Mouse (Mus musculus) liver, embryonic 11.5 days (tissue): ENCODE data around the gene Mcoln3. TPM values are rescaled to one million over a fixed set of nuclear protein-coding genes. Genes with fewer than 3 reads are reported as not detected.

Experiments
- ATAC-seq: fragments of 200-750 bp; cut with Nextera tagmentation; replicated peaks from 2 replicates; pipeline ENCODE4 v1.8.0; 2017; ENCODE audit warnings: moderate number of reproducible peaks, mild to moderate bottlenecking, moderate TSS enrichment, moderate library complexity; ENCODE audit not compliant: low FRiP score
- DNase-seq: peaks from one replicate; pipeline ENCODE4 v3.0.0-alpha.2; 2017; ENCODE audit warnings: low spot score
- H3K27ac ChIP-seq: fragments of 300-500 bp; sonication (generic); 2 replicates; pipeline ENCODE4 v1.5.1; 2014; ENCODE audit warnings: mild to moderate bottlenecking, low read depth, low read length, control low read depth
- H3K27me3 ChIP-seq: fragments of 300-500 bp; sonication (generic); replicated peaks from 2 replicates; pipeline ENCODE4 v1.6.1; 2014; ENCODE audit warnings: low read length, mixed read lengths; ENCODE audit not compliant: control insufficient read depth, insufficient read depth
- H3K36me3 ChIP-seq: fragments of 300-500 bp; sonication (generic); 2 replicates; pipeline ENCODE4 v1.6.1; 2014; ENCODE audit warnings: mild to moderate bottlenecking, low read length, moderate library complexity, mixed read lengths; ENCODE audit not compliant: control insufficient read depth, insufficient read depth
- H3K4me1 ChIP-seq: fragments of 300-500 bp; sonication (generic); replicated peaks from 2 replicates; pipeline ENCODE4 v1.6.1; 2014; ENCODE audit warnings: low read length, mixed read lengths; ENCODE audit not compliant: control insufficient read depth, insufficient read depth
- H3K4me2 ChIP-seq: fragments of 300-500 bp; sonication (generic); 2 replicates; pipeline ENCODE4 v1.6.1; 2014; ENCODE audit warnings: mild to moderate bottlenecking, control low read depth, moderate library complexity
- H3K4me3 ChIP-seq: fragments of 300-500 bp; sonication (generic); 2 replicates; pipeline ENCODE4 v1.5.1; 2014; ENCODE audit warnings: low read depth, low read length, control low read depth
- H3K9ac ChIP-seq: fragments of 300-500 bp; sonication (generic); 2 replicates; pipeline ENCODE4 v1.6.1; 2014; ENCODE audit warnings: low read depth, low read length, control low read depth
- H3K9me3 ChIP-seq: fragments of 300-500 bp; sonication (generic); 2 replicates; pipeline ENCODE4 v1.6.1; 2016; ENCODE audit warnings: low read length, inconsistent platforms, mixed read lengths; ENCODE audit not compliant: control insufficient read depth
- WGBS: fragments of 180-500 bp; shearing (Covaris S2); extraction: QIAGEN DNeasy Blood & Tissue Kit; methylation state at CpG from one replicate; pipeline ENCODE4 v1.1.7; 2014; 5-methylcytosine and 5-hydroxymethylcytosine counted together
- polyA plus RNA-seq: library from polyadenylated mRNA; unstranded; fragments of >200 nt; fragmentation: Nextera tagmentation; extraction: Ambion mirVana; gene quantifications from 2 replicates; pipeline ENCODE4 v1.2.1, GENCODE M21; 2014

The Mcoln3 gene
- polyA plus RNA-seq, 1 experiment from 2014 or later, result 1.9 TPM

DNA sequence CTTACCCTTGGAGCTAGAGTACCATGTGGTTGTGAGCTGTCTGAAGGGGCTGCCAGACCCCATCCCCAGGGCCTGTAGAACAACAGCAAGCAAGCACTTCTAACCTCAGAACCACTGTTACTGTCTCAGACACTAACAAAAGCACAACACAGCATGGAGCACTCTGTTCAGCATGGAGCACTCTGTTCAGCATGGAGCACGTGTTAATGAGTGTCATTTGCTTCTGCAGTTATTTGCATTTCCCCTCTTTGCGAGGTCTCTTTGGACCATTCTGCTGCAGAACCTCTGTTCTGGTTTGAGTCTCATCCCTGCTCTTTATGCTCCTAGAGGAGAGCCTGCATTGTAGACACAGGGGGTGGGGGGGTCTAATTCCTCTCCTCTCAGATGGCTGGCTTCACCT is 35.7 kb downstream of the Mcoln3 start:
- H3K4me2 ChIP-seq, result no peak overlapping the region
- H3K4me1 ChIP-seq, result no peaks in the 10 kb centered on the region
- DNase-seq, result no peak
- WGBS, result 80% methylated on average over 2 of the region's 2 CpGs
- H3K9me3 ChIP-seq, result no peaks in the 10 kb centered on the region
- no peak overlapping the region for H3K27ac ChIP-seq
- ATAC-seq, result no peak
- no peaks in the 10 kb centered on the region for H3K36me3 ChIP-seq
- no peak overlapping the region for H3K9ac ChIP-seq
- no peak overlapping the region for H3K4me3 ChIP-seq
- 0 out of 2 replicates have a peak, but pooled peaks cover 3% of the 10 kb centered on the region for H3K27me3 ChIP-seq

DNA sequence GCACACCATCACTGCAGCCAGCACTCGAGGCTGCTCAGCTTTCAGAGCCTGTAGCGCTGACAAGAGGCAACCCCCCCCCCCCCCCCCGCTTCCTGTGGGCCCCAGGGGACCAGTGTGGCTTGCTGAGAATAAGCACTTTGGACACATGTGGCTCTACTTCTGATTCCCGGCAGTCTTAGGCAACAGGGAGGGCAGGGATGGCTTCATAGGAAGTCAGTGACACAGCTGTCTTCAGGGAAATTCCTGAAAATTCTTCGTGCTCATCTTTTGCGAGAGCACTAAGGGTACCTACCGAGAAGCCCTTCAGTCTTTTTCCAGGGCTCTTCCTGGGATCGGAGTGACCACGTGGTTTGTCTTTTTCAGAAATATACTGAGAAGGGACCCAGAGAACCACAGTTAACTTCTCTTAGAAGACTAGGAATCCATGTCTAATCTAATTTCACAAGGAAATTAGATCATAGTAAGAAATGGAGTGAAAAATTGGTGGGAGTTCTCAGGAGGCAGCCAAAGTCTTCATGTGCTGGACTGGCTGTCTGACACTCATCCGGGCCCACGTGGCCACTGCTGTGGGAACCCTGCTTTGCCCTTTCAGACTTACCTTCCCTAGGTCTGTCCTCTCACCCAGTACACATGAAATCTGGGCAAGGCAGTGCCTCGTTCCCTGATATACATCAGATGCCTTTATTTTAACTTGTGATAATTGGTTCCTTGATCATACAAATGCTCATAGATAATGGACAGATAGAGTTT is 36.8 kb downstream of the Mcoln3 start:
- H3K27ac ChIP-seq, result no peak overlapping the region
- no peaks in the 10 kb centered on the region for H3K36me3 ChIP-seq
- H3K27me3 ChIP-seq, result 0 out of 2 replicates have a peak, but pooled peaks cover 3% of the 10 kb centered on the region
- 34% methylated on average over 12 of the region's 12 CpGs for WGBS
- DNase-seq (no peak), ATAC-seq (no peak)
- no peak overlapping the region for H3K4me3 ChIP-seq
- H3K9ac ChIP-seq, result no peak overlapping the region
- no peak overlapping the region for H3K4me2 ChIP-seq
- no peaks in the 10 kb centered on the region for H3K4me1 ChIP-seq
- H3K9me3 ChIP-seq, result no peaks in the 10 kb centered on the region

DNA sequence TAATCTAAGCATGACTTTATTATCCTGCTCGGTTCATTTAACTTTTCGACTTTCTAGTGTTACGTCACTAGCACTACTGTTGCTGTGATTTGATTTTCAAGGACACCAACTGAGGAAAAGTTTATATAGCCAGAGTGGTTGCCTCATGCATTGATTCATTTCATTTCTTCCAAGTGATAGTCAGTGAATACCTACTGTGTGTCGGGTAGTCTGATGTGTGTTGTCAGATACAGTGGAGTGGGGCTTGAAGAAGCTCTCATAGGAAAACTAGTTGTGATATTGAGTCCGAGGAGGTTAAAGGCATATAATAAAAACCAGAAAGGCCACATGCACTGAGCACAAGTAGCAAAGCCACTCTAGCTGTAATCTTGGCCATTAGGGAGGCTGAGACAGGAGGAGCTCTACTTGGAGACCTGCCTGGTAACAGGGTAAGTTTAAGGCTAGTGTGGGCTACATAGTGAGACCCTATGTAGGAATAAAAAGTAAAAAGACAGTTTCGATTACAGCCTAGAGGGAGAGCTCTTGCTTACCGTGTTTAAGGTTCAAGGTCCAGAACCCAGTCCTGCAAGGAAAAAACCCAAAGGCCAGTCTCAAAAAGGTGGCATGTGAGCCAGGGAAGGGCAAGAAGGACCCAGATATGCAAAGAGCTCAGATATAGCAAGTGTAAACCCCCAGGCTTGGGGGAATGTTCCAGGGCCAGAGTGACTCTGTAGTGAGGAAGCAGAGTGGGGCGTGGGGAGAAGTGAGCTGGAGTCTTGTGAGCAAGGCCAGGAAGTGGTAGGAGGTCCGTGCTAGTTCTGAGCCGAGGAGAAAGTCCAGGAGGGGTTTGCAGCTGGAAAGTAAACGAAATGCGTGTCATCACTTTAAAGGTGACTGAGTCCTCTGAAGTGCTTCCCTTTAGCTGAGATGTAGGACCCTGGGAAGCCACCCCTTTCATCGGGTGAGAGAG is 38.7 kb downstream of the Mcoln3 start:
- H3K9ac ChIP-seq, result no peak overlapping the region
- no peaks in the 10 kb centered on the region for H3K9me3 ChIP-seq
- no peak overlapping the region for H3K4me3 ChIP-seq
- no peak for ATAC-seq
- WGBS, result 60% methylated on average over 13 of the region's 13 CpGs
- H3K4me2 ChIP-seq, result no peak overlapping the region
- H3K4me1 ChIP-seq, result no peaks in the 10 kb centered on the region
- no peak overlapping the region for H3K27ac ChIP-seq
- H3K36me3 ChIP-seq, result no peaks in the 10 kb centered on the region
- no peaks in the 10 kb centered on the region for H3K27me3 ChIP-seq
- DNase-seq, result no peak

DNA sequence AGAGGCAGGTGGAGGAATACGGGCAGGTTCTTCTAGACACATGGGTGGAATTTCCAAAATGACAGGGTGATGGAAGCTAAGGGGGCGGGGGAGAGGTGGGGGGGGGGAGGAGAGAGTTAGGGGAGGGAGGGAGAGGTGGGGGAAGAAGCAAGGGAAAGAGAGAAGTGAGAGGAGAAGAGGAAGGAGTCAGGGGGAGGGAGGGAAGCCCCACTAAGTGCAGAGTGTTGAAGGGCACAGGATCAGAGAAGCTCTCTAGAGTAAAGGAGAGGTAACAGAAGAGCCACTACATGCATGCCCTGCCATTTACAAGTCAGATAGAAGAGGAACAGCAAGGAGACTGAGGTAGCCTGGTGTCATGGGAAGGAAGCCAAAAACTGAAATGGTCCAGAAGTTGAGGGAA is 39.6 kb downstream of the Mcoln3 start:
- Histone ChIP-seq H3K27me3 (no peaks in the 10 kb centered on the region), H3K4me1 (no peaks in the 10 kb centered on the region), H3K9me3 (no peaks in the 10 kb centered on the region), H3K4me2 (no peak overlapping the region), H3K9ac (no peak overlapping the region), H3K4me3 (no peak overlapping the region), H3K27ac (no peak overlapping the region), H3K36me3 (no peaks in the 10 kb centered on the region)
- WGBS, result 66% methylated on average over 2 of the region's 2 CpGs
- ATAC-seq (no peak), DNase-seq (no peak)

DNA sequence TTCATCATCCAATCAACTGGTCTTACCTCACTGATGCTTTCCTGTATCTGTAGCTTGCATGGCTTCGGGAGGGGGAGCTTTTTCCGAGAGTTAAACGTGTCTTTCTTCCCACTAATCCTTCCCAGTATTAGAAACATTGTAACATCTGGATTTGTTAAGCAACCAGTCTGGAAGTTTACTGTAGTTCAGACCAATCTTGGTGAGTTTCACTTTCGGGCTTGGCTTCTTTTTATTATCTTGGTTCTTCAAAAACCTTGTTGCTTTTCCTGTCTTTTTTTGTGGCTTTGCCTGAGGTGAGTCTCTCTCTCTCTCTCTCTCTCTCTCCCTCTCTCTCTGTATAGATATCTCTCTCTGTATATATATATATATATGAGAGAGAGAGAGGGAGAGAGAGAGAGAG is 40.8 kb downstream of the Mcoln3 start:
- Histone ChIP-seq H3K27me3 (no peaks in the 10 kb centered on the region), H3K36me3 (no peaks in the 10 kb centered on the region), H3K4me1 (no peaks in the 10 kb centered on the region), H3K4me2 (no peak overlapping the region), H3K9ac (no peak overlapping the region), H3K9me3 (no peaks in the 10 kb centered on the region), H3K27ac (no peak overlapping the region), H3K4me3 (no peak overlapping the region)
- 64% methylated on average over 4 of the region's 4 CpGs for WGBS
- ATAC-seq (no peak), DNase-seq (no peak)

DNA sequence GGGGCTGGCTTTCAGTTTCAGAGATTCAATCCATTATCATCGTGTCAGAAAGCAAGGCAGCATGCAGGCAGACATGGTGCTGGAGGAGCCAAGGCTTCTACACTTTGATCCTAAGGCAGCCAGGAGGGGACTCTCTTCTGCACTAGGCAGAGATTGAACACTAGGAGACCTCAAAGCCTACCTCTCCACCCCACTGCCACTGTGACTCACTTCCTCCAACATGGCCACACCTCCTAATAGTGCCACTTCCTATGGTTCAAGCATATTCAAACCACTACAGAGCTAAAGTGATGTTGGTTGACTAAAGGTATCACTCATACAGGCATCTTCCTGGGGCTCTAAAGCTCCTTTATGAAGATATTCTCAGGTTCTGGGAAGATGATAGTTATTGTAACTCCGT is 42.1 kb downstream of the Mcoln3 start:
- Histone ChIP-seq H3K27ac (no peak overlapping the region), H3K27me3 (no peaks in the 10 kb centered on the region), H3K4me1 (no peaks in the 10 kb centered on the region), H3K36me3 (no peaks in the 10 kb centered on the region), H3K4me3 (no peak overlapping the region), H3K9me3 (no peaks in the 10 kb centered on the region), H3K9ac (no peak overlapping the region), H3K4me2 (no peak overlapping the region)
- no peak for ATAC-seq
- 87% methylated on average over 2 of the region's 2 CpGs for WGBS
- DNase-seq, result no peak

DNA sequence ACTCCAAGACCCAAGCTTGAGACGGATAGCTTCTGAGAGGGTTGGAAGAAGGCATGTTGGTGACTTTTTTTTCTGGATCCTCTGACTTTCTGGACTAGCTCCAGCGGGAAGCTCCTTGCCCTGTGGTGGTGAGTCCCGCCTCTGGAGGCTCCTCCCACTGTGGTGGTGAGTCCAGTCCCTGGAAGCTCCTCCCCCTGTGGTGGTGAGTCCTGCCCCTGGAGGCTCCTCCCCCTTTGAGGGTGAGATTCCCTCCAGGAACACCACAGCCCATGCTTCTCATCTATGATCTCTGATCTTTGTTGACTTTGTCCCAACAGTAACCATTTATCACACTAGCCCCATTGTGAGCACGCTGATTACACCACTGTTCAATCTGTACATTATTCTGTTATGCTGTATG is 44.9 kb downstream of the Mcoln3 start:
- WGBS, result 78% methylated on average over 4 of the region's 4 CpGs
- Histone ChIP-seq H3K27ac (no peak overlapping the region), H3K4me1 (no peaks in the 10 kb centered on the region), H3K4me3 (no peak overlapping the region), H3K4me2 (no peak overlapping the region), H3K36me3 (no peaks in the 10 kb centered on the region), H3K27me3 (no peaks in the 10 kb centered on the region), H3K9ac (no peak overlapping the region), H3K9me3 (no peaks in the 10 kb centered on the region)
- no peak for DNase-seq
- ATAC-seq, result no peak

DNA sequence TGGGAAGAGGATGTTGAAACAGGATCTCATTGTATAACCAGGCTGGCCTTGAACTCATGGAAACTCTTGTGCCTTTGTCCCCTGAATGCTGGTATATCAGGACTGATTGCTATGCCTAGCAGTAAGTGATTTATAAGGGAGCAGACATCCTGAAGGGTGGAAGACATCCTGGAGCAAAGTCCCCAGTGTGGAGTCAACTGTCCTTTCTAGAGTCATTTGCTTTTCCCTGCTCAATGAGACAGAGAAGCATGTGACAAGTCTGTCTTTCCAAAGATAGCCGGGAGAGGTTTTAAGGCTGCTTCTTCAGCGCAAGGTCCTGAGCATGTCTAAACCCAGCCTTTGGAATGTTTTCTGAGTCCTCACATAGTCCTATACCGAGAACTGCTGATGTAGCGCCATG is 52.1 kb downstream of the Mcoln3 start:
- no peak for ATAC-seq

More for the DNA sequence above, 52.1 kb downstream of the Mcoln3 start:
- DNase-seq, result no peak
- Histone ChIP-seq H3K4me2 (no peak overlapping the region), H3K4me1 (no peaks in the 10 kb centered on the region), H3K4me3 (no peak overlapping the region), H3K9me3 (no peaks in the 10 kb centered on the region), H3K27me3 (no peaks in the 10 kb centered on the region), H3K9ac (no peak overlapping the region), H3K27ac (no peak overlapping the region), H3K36me3 (no peaks in the 10 kb centered on the region)
- WGBS, result 85% methylated on average over 4 of the region's 4 CpGs
